ENCODE assay signal across 12 mouse cellular contexts in genomic region chr10:11274431-11274830, GRCm38 (mm10). TPM values are rescaled to one million over a fixed set of nuclear protein-coding genes. Genes with fewer than 3 reads are reported as not detected.
A peak's percentile ranks its signal among the peaks of the same experiment; 100 is the strongest.
DNase-seq lines count a peak whose midpoint lies in the region; ATAC-seq and TF ChIP-seq lines count a peak whose summit lies in the region.
"Had no signal": no experiment of that assay in that cellular context is flagged by ENCODE, and none has a peak within 500 bp of the region (broad histone marks: within the 10 kb centered on the region; RNA-seq: fewer than 3 reads in every experiment).

No protein-coding gene starts in this region.

- H3K4me1 ChIP-seq in forebrain, embryonic 13.5 days: no peaks in the 10 kb centered on the region; the same call in 1 of the 2 replicates
- no peaks in the 10 kb centered on the region for H3K4me1 ChIP-seq in forebrain, postnatal 0 days (ENCODE audit: insufficient read depth)
- H3K4me1 ChIP-seq: lung, embryonic 15.5 days had no signal

- no peaks in the 10 kb centered on the region for H3K36me3 ChIP-seq in forebrain, embryonic 13.5 days (ENCODE audit: poor library complexity, severe bottlenecking)
- H3K36me3 ChIP-seq in forebrain, postnatal 0 days (ENCODE audit: insufficient read depth): no peaks in the 10 kb centered on the region
- H3K36me3 ChIP-seq: lung, embryonic 15.5 days had no signal

- no peaks in the 10 kb centered on the region for H3K27me3 ChIP-seq in forebrain, embryonic 13.5 days
- no peaks in the 10 kb centered on the region for H3K27me3 ChIP-seq in forebrain, postnatal 0 days (ENCODE audit: insufficient read depth, low read length)
- H3K27me3 ChIP-seq: lung, embryonic 15.5 days had no signal

- no peaks in the 10 kb centered on the region for H3K9me3 ChIP-seq in forebrain, embryonic 13.5 days (replicated peaks)
- H3K9me3 ChIP-seq in forebrain, postnatal 0 days (ENCODE audit: low read length): no peaks in the 10 kb centered on the region
- H3K9me3 ChIP-seq: lung, embryonic 15.5 days had no signal

- DNase-seq in forebrain, postnatal 0 days: no peak
- DNase-seq in 3134 (ENCODE audit: extremely low read depth, insufficient read length, low spot score): peak; percentile 57
- DNase-seq in cerebellum, adult 9-11 months: peak; percentile 32
- DNase-seq in heart, postnatal 25 days (ENCODE audit: low spot score): peak; percentile 5
- DNase-seq in left cerebral cortex, postnatal 36 days (ENCODE audit: low spot score in 2 of 2): no peak
- no peak for DNase-seq in thymus, adult 18-20 months
- DNase-seq in urinary bladder, postnatal 10 days (ENCODE audit: low spot score): no peak
- DNase-seq: right cerebral cortex, postnatal 25 days had no signal

- intact Hi-C loops in heart, postnatal 25 days (cut with DNase I): no loop called here
- intact Hi-C loops in left cerebral cortex, postnatal 36 days (cut with DNase I): no loop called here

- no peak overlapping the region for H3K9ac ChIP-seq in forebrain, embryonic 13.5 days
- no peak overlapping the region for H3K9ac ChIP-seq in forebrain, postnatal 0 days
- H3K9ac ChIP-seq: lung, embryonic 15.5 days had no signal

- no peak for TF ChIP-seq CTCF in forebrain, postnatal 0 days (IDR thresholded peaks at IDR 0.05; ENCODE audit: low read depth)

- 30% methylated on average over 1 of the region's 1 CpGs for WGBS in forebrain, embryonic 13.5 days
- WGBS in forebrain, postnatal 0 days: 22% methylated on average over 1 of the region's 1 CpGs

- no peak overlapping the region for H3K27ac ChIP-seq in forebrain, embryonic 13.5 days
- H3K27ac ChIP-seq in forebrain, postnatal 0 days (ENCODE audit: low read depth, low read length): no peak overlapping the region
- H3K27ac ChIP-seq: lung, embryonic 15.5 days had no signal

- ATAC-seq in forebrain, embryonic 13.5 days: 0 out of 2 replicates have a peak, but pooled peaks have one; percentile 21
- no peak for ATAC-seq in forebrain, postnatal 0 days
- ATAC-seq: hindbrain, embryonic 16.5 days had no signal

- no peak overlapping the region for H3K4me3 ChIP-seq in forebrain, embryonic 13.5 days
- H3K4me3 ChIP-seq in forebrain, postnatal 0 days (ENCODE audit: low read depth, low read length): no peak overlapping the region
- H3K4me3 ChIP-seq: lung, embryonic 15.5 days; myocyte had no signal

- no peak overlapping the region for H3K4me2 ChIP-seq in forebrain, embryonic 13.5 days
- H3K4me2 ChIP-seq in forebrain, postnatal 0 days (ENCODE audit: low read depth): no peak overlapping the region
- H3K4me2 ChIP-seq: lung, embryonic 15.5 days had no signal

RNA-seq across cellular contexts. Expression of gene Fbxo30, which starts 6.7 kb away (rescaled TPM):
- 30.7 and 33.4 TPM in 2 replicates for polyA plus RNA-seq in forebrain, embryonic 13.5 days (2015; fragmentation: Nextera tagmentation; extraction: Ambion mirVana)
- total RNA-seq in forebrain, postnatal 0 days (2014; rRNA removed): 9.3 and 12.8 TPM in 2 replicates
- polyA plus RNA-seq in forebrain, postnatal 0 days (2015; fragmentation: Nextera tagmentation; extraction: Ambion mirVana): 4.1 and 7.9 TPM in 2 replicates
- 10 to 100 TPM; 26.7 to 29.8 TPM for total RNA-seq in heart, postnatal 25 days (2021)
- 10 to 100 TPM in 1 of 2 experiments, 1 to 10 TPM in 1; 9.1 to 10.8 TPM for total RNA-seq in left cerebral cortex, postnatal 36 days (2021)

Comparison
In these comparisons a context has a peak if more than half of its experiments do, and no peak if none do; other contexts are left out.
1. DNase-seq: peak in 3134 (single experiment), cerebellum, adult 9-11 months (single experiment) and heart, postnatal 25 days (single experiment); none in forebrain, postnatal 0 days (single experiment), left cerebral cortex, postnatal 36 days (0 of 2), thymus, adult 18-20 months (0 of 2) and urinary bladder, postnatal 10 days (single experiment).